Mouse (Mus musculus) myocyte (in vitro differentiated cells): ENCODE results near the gene Zfp82. TPM values are rescaled to one million over a fixed set of nuclear protein-coding genes. Genes with fewer than 3 reads are reported as not detected.

Source experiments
- H3K27me3 ChIP-seq: one replicate; pipeline ENCODE4 v1.6.1; 2011; ENCODE audit not compliant: control insufficient read depth, insufficient read depth, insufficient read length
- H3K36me3 ChIP-seq: one replicate; pipeline ENCODE4 v1.6.1; 2011; ENCODE audit not compliant: control insufficient read depth, insufficient read depth
- H3K4me2 ChIP-seq: one replicate; pipeline ENCODE4 v1.6.1; 2011; ENCODE audit warnings: low read depth, control low read depth
- H3K4me3 ChIP-seq: one replicate; pipeline ENCODE4 v1.5.1; 2011; ENCODE audit warnings: mild to moderate bottlenecking, control low read depth, moderate library complexity
- H3K79me2 ChIP-seq: one replicate; pipeline ENCODE4 v1.6.1; 2011; ENCODE audit not compliant: control insufficient read depth, insufficient read depth
- H3ac ChIP-seq: one replicate; pipeline ENCODE4 v1.6.1; 2011; ENCODE audit not compliant: control insufficient read depth, insufficient read length
- CEBPB ChIP-seq: IDR thresholded peaks from 2 replicates; pipeline ENCODE4 v1.6.1; 2011; ENCODE audit warnings: mild to moderate bottlenecking, moderate library complexity; ENCODE audit not compliant: poor library complexity, insufficient read depth, severe bottlenecking
- E2F4 ChIP-seq: IDR thresholded peaks from one replicate; pipeline ENCODE4 v1.6.1; 2011; ENCODE audit warnings: mild to moderate bottlenecking, control low read depth, moderate library complexity; ENCODE audit not compliant: insufficient read depth
- MAX ChIP-seq: IDR thresholded peaks from one replicate; pipeline ENCODE4 v1.6.1; 2011; ENCODE audit warnings: low read depth, mild to moderate bottlenecking, control low read depth
- MYOD1 ChIP-seq, 3 experiments: IDR thresholded peaks; one replicate each; pipeline ENCODE4 v1.6.1; 2011; ENCODE audit warnings: control low read depth in 2 of 3, low read depth in 2 of 3, mild to moderate bottlenecking in 2 of 3, moderate library complexity in 1 of 3; ENCODE audit not compliant: insufficient read length in 2 of 3, control insufficient read depth in 1 of 3
- MYOG ChIP-seq, 3 experiments: IDR thresholded peaks; one replicate each; pipeline ENCODE4 v1.6.1; 2011; ENCODE audit warnings: control low read depth in 2 of 3, low read depth in 2 of 3, mild to moderate bottlenecking in 2 of 3; ENCODE audit not compliant: insufficient read length in 2 of 3, control insufficient read depth in 1 of 3, insufficient read depth in 1 of 3
- POLR2A ChIP-seq: IDR thresholded peaks from one replicate; pipeline ENCODE4 v1.6.1; 2011; ENCODE audit warnings: low read depth, mild to moderate bottlenecking, control low read depth, moderate library complexity; ENCODE audit not compliant: insufficient read length
- POLR2AphosphoS2 ChIP-seq: IDR thresholded peaks from one replicate; pipeline ENCODE4 v1.6.1; 2011; ENCODE audit warnings: low read depth, control low read depth; ENCODE audit not compliant: insufficient read length
- REST ChIP-seq: IDR thresholded peaks from one replicate; pipeline ENCODE4 v1.6.1; 2011; ENCODE audit warnings: mild to moderate bottlenecking, control low read depth, moderate library complexity; ENCODE audit not compliant: insufficient read depth, insufficient read length
- SRF ChIP-seq: IDR thresholded peaks from one replicate; pipeline ENCODE4 v1.6.1; 2011; ENCODE audit warnings: low read depth; ENCODE audit not compliant: control insufficient read depth, insufficient read length
- TCF12 ChIP-seq: IDR thresholded peaks from one replicate; pipeline ENCODE4 v1.6.1; 2011; ENCODE audit warnings: mild to moderate bottlenecking, control low read depth; ENCODE audit not compliant: poor library complexity, insufficient read depth, severe bottlenecking
- TCF3 ChIP-seq: IDR thresholded peaks from one replicate; pipeline ENCODE4 v1.6.1; 2011; ENCODE audit warnings: low read depth, control low read depth; ENCODE audit not compliant: insufficient read length
- USF1 ChIP-seq: IDR thresholded peaks from one replicate; pipeline ENCODE4 v1.6.1; 2011; ENCODE audit warnings: low read depth, mild to moderate bottlenecking, control low read depth, moderate library complexity
- polyA plus RNA-seq: library from polyadenylated mRNA; unstranded; fragments of >200 nt; fragmentation: generic; extraction: Trizol; gene quantifications from one replicate; pipeline ENCODE4 v1.2.1, GENCODE M21; 2012; ENCODE audit warnings: missing spikeins

The Zfp82 gene
- polyA plus RNA-seq, 1 experiment: 2.8 TPM

DNA sequence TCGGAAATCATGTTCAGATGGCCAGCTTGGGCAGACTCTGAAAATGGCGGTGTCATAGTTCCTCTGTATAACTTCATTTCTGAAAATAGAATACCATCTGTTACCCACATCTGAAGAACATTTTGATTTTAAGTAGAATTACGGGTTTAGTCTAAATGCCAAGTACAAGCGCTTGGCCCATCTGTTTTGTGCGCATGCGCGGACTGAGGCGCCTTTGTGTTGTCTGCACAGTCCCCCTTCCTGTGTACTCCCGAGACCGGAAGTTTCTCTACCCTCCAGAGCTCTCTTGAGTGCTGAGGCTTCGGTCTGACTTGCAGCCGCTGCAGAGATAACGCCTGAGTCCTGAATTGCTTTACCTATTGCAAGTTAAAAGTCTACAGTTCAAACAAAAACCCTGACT is 26.6 kb upstream of the Zfp82 start:
- H3K36me3 ChIP-seq: peaks cover 39% of the 10 kb centered on the region
- H3K79me2 ChIP-seq: peaks cover 58% of the 10 kb centered on the region
- H3ac ChIP-seq: no peak overlapping the region
- TF ChIP-seq USF1: no peak
- no peak for TF ChIP-seq POLR2A
- TF ChIP-seq E2F4: no peak
- TF ChIP-seq MYOD1 (IDR thresholded peaks at IDR 0.05; ENCODE audit: control insufficient read depth in 1 of 3, insufficient read length in 2 of 3, low read depth in 2 of 3): no peak
- no peaks in the 10 kb centered on the region for H3K27me3 ChIP-seq
- no peak overlapping the region for H3K4me3 ChIP-seq
- no peak overlapping the region for H3K4me2 ChIP-seq

DNA sequence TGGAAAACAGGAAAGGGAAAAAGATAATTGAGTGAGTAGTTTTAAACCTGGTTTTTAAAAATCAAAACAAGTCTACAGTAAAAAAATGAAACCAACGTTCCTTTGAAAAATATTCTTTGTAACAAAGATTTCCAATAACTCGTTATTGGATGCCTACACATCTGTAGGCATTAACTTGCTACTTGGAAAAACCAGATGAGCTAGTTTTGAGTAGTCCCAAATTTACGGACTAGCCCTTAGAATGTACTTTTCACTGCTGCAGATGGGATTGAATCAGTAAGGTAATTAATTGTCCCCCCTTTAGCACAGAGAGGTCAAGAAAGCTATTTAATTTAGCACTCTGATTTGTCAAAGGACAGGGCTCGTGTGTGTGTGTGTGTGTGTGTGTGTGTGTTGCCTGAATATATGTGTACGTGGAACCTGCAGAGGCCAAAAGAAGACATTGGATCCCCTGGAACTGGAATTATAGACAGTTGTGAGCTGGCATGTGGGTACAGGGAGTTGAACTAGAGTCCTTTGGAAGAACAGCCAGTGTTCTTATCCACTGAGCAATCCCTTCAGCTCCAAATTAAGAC is 22.9 kb upstream of the Zfp82 start:
- Histone ChIP-seq H3K27me3 (no peaks in the 10 kb centered on the region), H3K4me3 (peak overlapping the region; percentile 67)
- TF ChIP-seq E2F4: no peak
- no peak for TF ChIP-seq USF1
- TF ChIP-seq SRF: no peak
- TF ChIP-seq CEBPB: no peak
- TF ChIP-seq POLR2A: no peak
- TF ChIP-seq POLR2AphosphoS2: no peak
- no peak for TF ChIP-seq TCF12
- no peak for TF ChIP-seq REST
- TF ChIP-seq MYOG (IDR thresholded peaks at IDR 0.05; ENCODE audit: control insufficient read depth in 1 of 3, insufficient read depth in 1 of 3, insufficient read length in 2 of 3, low read depth in 2 of 3): no peak

DNA sequence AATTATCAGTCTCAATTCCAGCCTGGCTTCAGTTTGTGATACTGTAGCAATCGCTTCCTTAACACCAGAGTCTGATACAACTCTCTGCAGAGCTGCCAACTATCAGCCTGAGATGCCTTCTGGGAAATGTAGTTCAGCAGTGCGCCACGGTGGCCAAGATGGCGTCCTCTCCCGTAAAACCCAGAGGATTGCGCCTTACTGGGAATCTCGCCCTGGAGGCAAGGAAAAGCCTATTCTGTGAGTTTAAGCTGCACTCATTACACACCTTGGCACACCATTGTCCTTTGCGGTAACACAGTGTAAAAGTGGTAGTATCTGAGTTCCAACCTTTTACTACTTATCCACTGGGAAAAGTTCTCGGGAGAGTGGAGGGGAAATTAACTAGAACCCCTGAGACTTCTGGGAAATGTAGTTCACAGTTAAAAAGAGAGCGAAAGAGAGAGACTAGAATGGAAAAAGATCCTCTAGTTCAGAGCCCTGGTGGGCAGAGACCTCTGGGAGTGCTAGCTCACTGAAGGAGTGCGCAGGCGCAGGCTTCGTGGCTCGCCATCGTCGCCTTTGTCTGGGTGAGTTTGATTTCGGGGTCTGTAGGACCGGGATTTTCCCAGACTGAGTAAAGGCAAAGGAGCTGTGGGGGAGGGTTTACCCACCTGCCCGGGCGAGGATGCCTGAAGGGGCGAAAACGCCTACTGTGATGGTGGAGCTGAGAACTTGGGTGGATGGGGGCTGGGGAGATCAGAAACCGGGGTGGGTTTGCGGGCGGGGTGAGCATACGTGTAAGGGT is 22.1 kb upstream of the Zfp82 start, which contains the start of gene Zfp260:
TSS of gene Zfp260 (plus strand) at position 132 of the 784 bp plus-strand sequence.
- Histone ChIP-seq H3K36me3 (peaks cover 8% of the 10 kb centered on the region), H3K4me2 (peak within 1 kb of the TSS; percentile 98), H3ac (peak within 1 kb of the TSS; percentile 18), H3K4me3 (peak within 1 kb of the TSS; percentile 67), H3K79me2 (peaks cover 40% of the 10 kb centered on the region), H3K27me3 (no peaks in the 10 kb centered on the region)
- TF ChIP-seq POLR2AphosphoS2 (no peak), POLR2A (peak; percentile 68), USF1 (no peak), MYOG (IDR thresholded peaks at IDR 0.05; ENCODE audit: control insufficient read depth in 1 of 3, insufficient read depth in 1 of 3, insufficient read length in 2 of 3, low read depth in 2 of 3) (no peak), REST (no peak), E2F4 (no peak)

More for the DNA sequence above, 22.9 kb upstream of the Zfp82 start:
- H3K79me2 ChIP-seq: peaks cover 43% of the 10 kb centered on the region
- peaks cover 16% of the 10 kb centered on the region for H3K36me3 ChIP-seq
- H3ac ChIP-seq: no peak overlapping the region
- H3K4me2 ChIP-seq: peak overlapping the region; percentile 98

- no peak overlapping the region for H3ac ChIP-seq
- peaks cover 2% of the 10 kb centered on the region for H3K36me3 ChIP-seq
- H3K4me3 ChIP-seq: peak overlapping the region; percentile 67
- peak overlapping the region; percentile 98 for H3K4me2 ChIP-seq
- H3K79me2 ChIP-seq: peaks cover 47% of the 10 kb centered on the region
- TF ChIP-seq CEBPB: no peak
- TF ChIP-seq TCF3: no peak
- no peak for TF ChIP-seq POLR2AphosphoS2
- TF ChIP-seq MAX: no peak
- TF ChIP-seq E2F4: no peak
- TF ChIP-seq MYOD1 (IDR thresholded peaks at IDR 0.05; ENCODE audit: control insufficient read depth in 1 of 3, insufficient read length in 2 of 3, low read depth in 2 of 3): no peak
- TF ChIP-seq REST: no peak
- TF ChIP-seq SRF: no peak
- no peak for TF ChIP-seq TCF12
- TF ChIP-seq POLR2A: no peak
- TF ChIP-seq USF1: no peak
- TF ChIP-seq MYOG (IDR thresholded peaks at IDR 0.05; ENCODE audit: control insufficient read depth in 1 of 3, insufficient read depth in 1 of 3, insufficient read length in 2 of 3, low read depth in 2 of 3): no peak
- H3K27me3 ChIP-seq: no peaks in the 10 kb centered on the region
Observed at GRCm38 (mm10) chr7:30093918-30094415, 21.3 kb upstream of the Zfp82 start.

DNA sequence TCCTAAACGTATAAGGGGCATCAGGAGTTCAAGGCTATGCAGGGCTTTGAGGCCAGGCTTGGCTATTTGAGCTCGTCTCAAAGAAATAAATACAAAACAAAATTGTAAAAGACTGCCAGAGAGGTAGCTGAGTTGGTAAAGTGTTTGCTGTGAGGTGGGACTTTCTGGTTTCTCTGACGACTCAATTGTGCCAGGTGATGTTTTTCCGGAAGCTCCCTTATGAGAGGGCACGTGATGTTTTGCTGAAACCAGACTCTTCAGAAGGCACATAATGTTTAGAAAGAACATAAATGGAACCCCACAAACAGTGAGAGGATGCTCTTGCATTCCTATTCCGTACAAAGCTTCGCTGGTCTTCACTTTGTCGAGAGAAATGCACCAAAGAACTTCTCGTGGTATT is 20.0 kb upstream of the Zfp82 start:
- Histone ChIP-seq H3K4me2 (no peak overlapping the region), H3K36me3 (no peaks in the 10 kb centered on the region), H3K79me2 (peaks cover 38% of the 10 kb centered on the region), H3K4me3 (no peak overlapping the region), H3ac (no peak overlapping the region), H3K27me3 (no peaks in the 10 kb centered on the region)
- TF ChIP-seq MYOG (IDR thresholded peaks at IDR 0.05; ENCODE audit: control insufficient read depth in 1 of 3, insufficient read depth in 1 of 3, insufficient read length in 2 of 3, low read depth in 2 of 3): no peak
- TF ChIP-seq REST: no peak
- no peak for TF ChIP-seq TCF12
- TF ChIP-seq POLR2A: no peak
- TF ChIP-seq E2F4: no peak
- no peak for TF ChIP-seq CEBPB
- TF ChIP-seq MYOD1 (IDR thresholded peaks at IDR 0.05; ENCODE audit: control insufficient read depth in 1 of 3, insufficient read length in 2 of 3, low read depth in 2 of 3): no peak
- no peak for TF ChIP-seq USF1
- TF ChIP-seq POLR2AphosphoS2: no peak
- no peak for TF ChIP-seq TCF3
- TF ChIP-seq MAX: no peak
- TF ChIP-seq SRF: no peak
